Mouse (Mus musculus) forebrain, embryonic 11.5 days (tissue): ENCODE measurements at regions not wholly inside any gene's neighbourhood (a gene's known extent, or its start where the extent isn't known, plus 50 kb on each side); places are given as distances from the start of the nearest gene placed in this dataset.

ENCODE experiments used
- ATAC-seq: fragments of 200-750 bp; cut with Nextera tagmentation; replicated peaks from 2 replicates; pipeline ENCODE4 v1.8.0; 2017; ENCODE audit warnings: moderate TSS enrichment; ENCODE audit not compliant: low FRiP score
- DNase-seq: peaks from one replicate; pipeline ENCODE4 v3.0.0-alpha.2; 2017; ENCODE audit warnings: low spot score
- H3K27ac ChIP-seq: fragments of 300-500 bp; sonication (generic); 2 replicates; pipeline ENCODE4 v1.5.1; 2014; ENCODE audit warnings: low read depth, low read length
- H3K27me3 ChIP-seq: fragments of 300-500 bp; sonication (generic); 2 replicates; pipeline ENCODE4 v1.6.1; 2014; ENCODE audit warnings: mild to moderate bottlenecking, low read length, mixed read lengths; ENCODE audit not compliant: control insufficient read depth, insufficient read depth
- H3K36me3 ChIP-seq: fragments of 300-500 bp; sonication (generic); 2 replicates; pipeline ENCODE4 v1.6.1; 2014; ENCODE audit warnings: mild to moderate bottlenecking, low read length, moderate library complexity, mixed read lengths; ENCODE audit not compliant: control insufficient read depth, insufficient read depth
- H3K4me1 ChIP-seq: fragments of 300-500 bp; sonication (generic); replicated peaks from 2 replicates; pipeline ENCODE4 v1.6.1; 2014; ENCODE audit warnings: low read length, mixed read lengths; ENCODE audit not compliant: control insufficient read depth, insufficient read depth
- H3K4me2 ChIP-seq: fragments of 300-500 bp; sonication (generic); 2 replicates; pipeline ENCODE4 v1.6.1; 2014; ENCODE audit warnings: low read depth, mild to moderate bottlenecking, low read length, moderate library complexity, mixed read lengths; ENCODE audit not compliant: severe bottlenecking
- H3K4me3 ChIP-seq: fragments of 300-500 bp; sonication (generic); 2 replicates; pipeline ENCODE4 v1.5.1; 2014; ENCODE audit warnings: low read depth, low read length
- H3K9ac ChIP-seq: fragments of 300-500 bp; sonication (generic); 2 replicates; pipeline ENCODE4 v1.6.1; 2014; ENCODE audit warnings: low read length
- H3K9me3 ChIP-seq: fragments of 300-500 bp; sonication (generic); 2 replicates; pipeline ENCODE4 v1.6.1; 2016; ENCODE audit warnings: low read length, mixed read lengths; ENCODE audit not compliant: control insufficient read depth
- WGBS: fragments of 180-500 bp; shearing (Covaris S2); extraction: QIAGEN DNeasy Blood & Tissue Kit; methylation state at CpG from one replicate; pipeline ENCODE4 v1.1.7; 2014; 5-methylcytosine and 5-hydroxymethylcytosine counted together

DNA sequence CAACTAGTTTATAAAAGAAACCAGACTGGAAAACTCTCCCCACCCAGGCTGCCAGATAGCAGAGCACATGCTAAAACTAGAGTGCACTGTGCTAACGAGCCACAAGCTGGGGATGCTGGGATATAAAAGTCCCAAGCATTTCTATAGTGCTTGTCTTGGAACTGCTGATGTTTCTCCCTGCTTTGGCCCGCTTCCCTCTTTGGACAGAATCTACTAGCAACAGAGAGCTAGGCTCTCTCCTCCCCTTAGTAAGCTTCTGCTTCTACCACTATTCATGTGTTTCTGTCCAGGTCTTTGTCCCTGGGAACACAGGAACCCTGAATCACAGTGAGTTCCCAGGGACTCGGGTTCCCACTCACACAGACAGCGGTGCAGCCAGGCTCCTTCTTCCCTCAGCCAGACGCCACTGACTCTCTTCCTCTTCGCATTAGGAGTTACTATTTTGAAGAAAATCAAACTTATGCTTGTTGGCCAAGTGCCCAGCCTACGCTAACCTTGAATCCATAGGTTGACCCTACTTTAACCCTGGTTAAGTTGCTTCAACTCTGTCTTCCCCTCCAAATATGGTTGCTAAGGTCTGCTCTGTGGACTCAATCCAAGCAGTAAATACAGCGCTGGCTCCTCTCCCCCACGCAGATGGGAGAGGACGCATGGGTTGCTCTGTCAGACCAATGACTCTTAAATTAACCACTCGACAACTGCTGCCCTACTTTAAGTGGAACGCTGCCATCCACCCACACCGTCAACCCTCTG lies 113.4 kb upstream of the Dapk1 start:
- 81% methylated on average over 13 of the region's 13 CpGs for WGBS
- peaks cover 6% of the 10 kb centered on the region; the same call in 1 of the 2 replicates for H3K4me1 ChIP-seq
- H3K4me3 ChIP-seq, result no peak overlapping the region
- no peaks in the 10 kb centered on the region; the same call in 1 of the 2 replicates for H3K27me3 ChIP-seq
- H3K9ac ChIP-seq, result no peak overlapping the region
- H3K9me3 ChIP-seq, result no peaks in the 10 kb centered on the region
- ATAC-seq (no peak), DNase-seq (no peak)
- H3K36me3 ChIP-seq, result no peaks in the 10 kb centered on the region
- no peak overlapping the region for H3K27ac ChIP-seq
- H3K4me2 ChIP-seq, result no peak overlapping the region

DNA sequence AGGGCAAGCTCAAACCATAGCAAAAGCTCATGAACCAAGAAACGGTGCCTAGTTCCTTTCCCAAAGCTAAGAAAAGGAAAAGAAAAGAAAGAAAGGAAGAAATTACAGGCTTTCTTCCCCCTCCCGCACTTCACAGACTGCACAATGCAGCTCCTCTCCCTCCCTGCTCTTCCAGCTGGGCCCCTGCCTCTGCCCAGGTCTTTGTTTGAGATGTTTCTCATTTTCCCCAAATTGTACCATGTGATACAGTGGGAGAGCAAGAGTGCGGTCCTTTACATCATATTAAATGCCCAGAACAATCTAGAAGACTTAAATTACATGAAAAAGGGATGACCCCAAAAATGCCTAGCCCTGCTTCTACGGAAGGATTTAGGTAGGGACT lies 112.9 kb upstream of the Dapk1 start:
- Histone ChIP-seq H3K4me2 (no peak overlapping the region), H3K9me3 (no peaks in the 10 kb centered on the region), H3K36me3 (no peaks in the 10 kb centered on the region), H3K9ac (no peak overlapping the region), H3K4me3 (no peak overlapping the region), H3K4me1 (peaks cover 6% of the 10 kb centered on the region; the same call in 1 of the 2 replicates), H3K27me3 (no peaks in the 10 kb centered on the region; the same call in 1 of the 2 replicates), H3K27ac (no peak overlapping the region)
- no peak for ATAC-seq
- DNase-seq, result no peak
- 61% methylated on average over 4 of the region's 4 CpGs for WGBS

DNA sequence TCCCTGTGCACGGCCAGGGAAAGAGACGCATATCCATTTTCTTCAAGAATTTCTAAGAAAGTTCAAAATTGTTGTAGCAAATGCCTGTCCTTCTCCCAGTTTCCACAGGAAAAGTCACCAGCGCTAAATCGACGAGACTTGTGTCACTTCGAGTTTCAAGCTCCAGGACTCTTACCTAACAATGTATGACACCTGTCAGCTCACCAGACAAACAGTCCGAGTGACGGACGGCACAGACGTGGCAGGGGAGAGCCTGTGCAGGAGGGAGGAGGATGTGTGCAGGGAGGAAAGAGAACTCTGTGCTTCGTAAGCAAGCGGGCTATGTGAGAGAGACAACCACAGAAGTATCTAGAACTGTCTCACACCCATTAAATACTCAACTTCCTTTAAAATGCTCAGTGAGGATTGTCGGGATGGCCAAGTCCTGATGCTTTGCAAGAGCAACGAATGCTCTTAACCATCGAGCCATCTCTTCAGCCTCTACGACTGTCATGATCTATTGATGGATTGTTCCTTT lies 109.7 kb upstream of the Dapk1 start:
- no peak overlapping the region for H3K9ac ChIP-seq
- H3K36me3 ChIP-seq, result no peaks in the 10 kb centered on the region
- DNase-seq, result no peak
- no peaks in the 10 kb centered on the region; the same call in 1 of the 2 replicates for H3K27me3 ChIP-seq
- ATAC-seq, result no peak
- 87% methylated on average over 16 of the region's 16 CpGs for WGBS
- H3K4me3 ChIP-seq, result no peak overlapping the region
- peaks cover 6% of the 10 kb centered on the region; the same call in 1 of the 2 replicates for H3K4me1 ChIP-seq
- H3K9me3 ChIP-seq, result no peaks in the 10 kb centered on the region
- H3K27ac ChIP-seq, result no peak overlapping the region
- H3K4me2 ChIP-seq, result no peak overlapping the region

DNA sequence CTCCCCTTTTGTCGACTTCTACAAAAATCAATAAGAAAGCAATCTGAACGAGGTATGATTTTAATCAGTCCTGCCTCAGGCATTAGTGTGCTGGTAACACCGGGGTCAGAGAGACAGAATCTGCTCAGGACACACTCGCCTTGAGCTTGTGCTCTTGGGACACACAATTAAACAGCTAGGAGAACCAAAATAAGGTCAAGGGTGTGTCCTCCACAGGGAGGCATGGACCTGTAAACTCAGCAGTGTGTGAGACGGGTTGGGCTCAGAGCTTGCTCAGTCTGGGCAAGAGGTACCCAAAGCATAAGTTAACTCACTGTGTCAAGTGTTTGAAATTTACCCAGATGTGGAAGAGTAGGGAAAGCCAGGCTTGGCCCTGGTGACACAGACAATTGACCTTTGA lies 107.9 kb upstream of the Dapk1 start:
- Histone ChIP-seq H3K4me3 (no peak overlapping the region), H3K4me1 (peaks cover 2% of the 10 kb centered on the region; the same call in 1 of the 2 replicates), H3K4me2 (no peak overlapping the region), H3K27ac (no peak overlapping the region), H3K36me3 (no peaks in the 10 kb centered on the region), H3K27me3 (no peaks in the 10 kb centered on the region), H3K9ac (no peak overlapping the region), H3K9me3 (no peaks in the 10 kb centered on the region)
- ATAC-seq (no peak), DNase-seq (no peak)
- whole genome bisulfite sequencing, result 69% methylated on average over 5 of the region's 5 CpGs

DNA sequence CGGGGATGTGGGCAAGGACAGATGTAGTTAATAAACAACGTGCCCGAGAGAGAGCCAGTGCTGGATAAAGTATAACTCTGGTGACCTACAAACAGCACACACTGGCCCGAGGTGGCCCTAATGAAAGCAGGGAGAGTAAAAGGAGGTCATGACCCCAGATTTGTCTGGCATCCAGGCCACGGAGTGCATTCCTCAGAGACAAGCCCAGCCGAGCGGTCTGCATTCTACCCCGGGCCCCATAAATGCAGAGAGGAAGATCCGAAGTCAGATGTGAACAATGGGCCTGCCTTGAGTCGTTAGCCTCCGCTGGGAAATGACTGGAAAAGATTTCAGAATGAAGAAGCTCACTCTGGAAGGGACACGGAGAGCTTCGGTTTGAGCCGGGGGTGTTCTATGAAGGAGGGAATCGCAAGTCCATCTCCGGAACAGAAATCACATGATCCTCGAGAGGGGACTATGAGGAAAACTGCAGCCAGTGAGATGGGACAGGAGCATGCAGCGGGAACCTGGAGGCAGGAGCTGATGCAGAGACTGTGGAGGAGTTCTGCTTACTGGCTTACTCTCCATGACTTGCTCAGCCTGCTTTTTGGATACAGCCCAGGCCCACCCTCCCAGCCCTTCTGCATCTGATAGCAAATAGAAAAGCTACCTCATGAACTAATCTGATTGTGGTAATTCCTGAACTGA lies 103.9 kb upstream of the Dapk1 start:
- Histone ChIP-seq H3K27ac (no peak overlapping the region), H3K4me2 (no peak overlapping the region), H3K4me3 (no peak overlapping the region), H3K36me3 (no peaks in the 10 kb centered on the region), H3K9ac (no peak overlapping the region), H3K27me3 (no peaks in the 10 kb centered on the region), H3K9me3 (no peaks in the 10 kb centered on the region), H3K4me1 (no peaks in the 10 kb centered on the region)
- DNase-seq (no peak), ATAC-seq (no peak)
- WGBS, result 29% methylated on average over 18 of the region's 18 CpGs

DNA sequence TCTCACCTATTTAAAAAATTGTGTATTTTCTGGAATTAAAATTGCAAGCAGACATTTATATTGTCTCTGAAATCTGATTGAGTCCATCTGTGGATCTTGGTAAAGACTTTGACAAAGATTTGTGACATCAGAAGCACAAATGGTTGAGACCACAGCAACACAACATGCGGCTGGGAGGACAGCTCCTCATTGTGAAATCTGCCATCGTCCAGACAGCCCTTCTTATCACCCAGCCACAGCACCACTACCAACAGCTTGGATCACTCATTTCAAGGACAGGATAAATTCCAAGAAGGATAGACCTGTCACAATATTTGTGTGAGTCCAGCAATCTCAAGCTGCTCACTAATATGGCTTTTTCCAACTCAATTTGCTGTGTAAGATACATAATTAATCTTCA lies 97.6 kb upstream of the Dapk1 start:
- no peak overlapping the region for H3K9ac ChIP-seq
- no peak for ATAC-seq
- H3K9me3 ChIP-seq, result no peaks in the 10 kb centered on the region
- no peaks in the 10 kb centered on the region for H3K27me3 ChIP-seq
- WGBS, result 88% methylated on average over 2 of the region's 2 CpGs
- no peaks in the 10 kb centered on the region for H3K4me1 ChIP-seq
- no peak overlapping the region for H3K27ac ChIP-seq
- H3K4me3 ChIP-seq, result no peak overlapping the region
- no peak for DNase-seq
- no peak overlapping the region for H3K4me2 ChIP-seq
- H3K36me3 ChIP-seq, result no peaks in the 10 kb centered on the region

DNA sequence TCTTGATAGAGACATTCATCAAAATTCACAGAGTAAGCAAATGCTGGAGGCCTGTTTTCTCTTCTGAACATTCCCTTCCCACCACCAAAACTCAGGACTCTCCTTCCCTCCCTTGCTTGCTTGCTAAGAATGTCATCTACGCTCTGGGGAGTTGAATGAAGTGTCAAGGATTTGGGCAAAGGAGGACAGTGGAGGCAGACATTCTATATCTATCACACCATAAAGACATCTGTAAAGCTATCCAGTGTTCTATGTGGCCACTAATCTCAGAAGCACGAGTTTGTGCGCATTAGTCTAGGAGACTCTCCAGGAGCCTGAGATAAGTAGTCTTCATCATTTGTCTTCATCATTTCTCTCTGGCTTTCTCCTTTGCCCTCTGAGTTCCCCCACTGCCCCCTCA lies 94.1 kb upstream of the Dapk1 start:
- H3K4me3 ChIP-seq, result no peak overlapping the region
- no peak overlapping the region for H3K4me2 ChIP-seq
- no peaks in the 10 kb centered on the region for H3K27me3 ChIP-seq
- no peaks in the 10 kb centered on the region for H3K9me3 ChIP-seq
- H3K4me1 ChIP-seq, result no peaks in the 10 kb centered on the region
- ATAC-seq (no peak), DNase-seq (no peak)
- no peak overlapping the region for H3K27ac ChIP-seq
- 91% methylated on average over 3 of the region's 3 CpGs for WGBS
- H3K9ac ChIP-seq, result no peak overlapping the region
- H3K36me3 ChIP-seq, result no peaks in the 10 kb centered on the region

DNA sequence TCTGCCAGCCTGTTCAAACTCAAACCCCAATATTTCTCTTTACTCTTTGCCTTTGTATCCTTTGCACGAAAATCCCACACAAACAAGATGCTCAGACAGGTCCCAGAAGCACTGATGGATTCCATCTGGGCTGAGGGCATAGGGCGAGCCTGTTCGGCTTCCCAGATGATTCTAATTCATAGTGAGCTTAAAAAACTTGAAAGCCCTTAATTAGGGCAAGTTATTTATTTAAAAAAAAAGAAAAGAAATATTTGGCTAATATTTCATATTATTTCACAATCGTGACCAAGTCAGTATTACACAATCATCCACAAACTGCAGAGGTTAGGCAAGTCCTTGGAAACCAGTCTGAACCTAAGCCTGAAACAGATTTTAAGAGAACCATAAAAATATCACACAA lies 93.7 kb upstream of the Dapk1 start:
- H3K4me1 ChIP-seq, result no peaks in the 10 kb centered on the region
- H3K4me3 ChIP-seq, result no peak overlapping the region
- WGBS, result 73% methylated on average over 4 of the region's 4 CpGs
- H3K36me3 ChIP-seq, result no peaks in the 10 kb centered on the region
- DNase-seq, result no peak
- H3K4me2 ChIP-seq, result no peak overlapping the region
- H3K27ac ChIP-seq, result no peak overlapping the region
- H3K9ac ChIP-seq, result no peak overlapping the region
- ATAC-seq, result no peak
- H3K9me3 ChIP-seq, result no peaks in the 10 kb centered on the region
- H3K27me3 ChIP-seq, result no peaks in the 10 kb centered on the region
